Mouse (Mus musculus) forebrain, embryonic 16.5 days (tissue): ENCODE measurements at regions not wholly inside any gene's neighbourhood (a gene's known extent, or its start where the extent isn't known, plus 50 kb on each side); places are given as distances from the start of the nearest gene placed in this dataset.
"Not testable (repeated sequence)": the region's sequence is repeated elsewhere in the genome, so short reads cannot be mapped to it uniquely, and the experiment has no call there.

Experiments
- ATAC-seq: fragments of 200-750 bp; cut with Nextera tagmentation; 2 replicates; pipeline ENCODE4 v1.8.0; 2017; ENCODE audit warnings: mild to moderate bottlenecking, moderate library complexity
- H3K27ac ChIP-seq: fragments of 300-500 bp; sonication (generic); 2 replicates; pipeline ENCODE4 v1.5.1; 2014; ENCODE audit warnings: low read length, control low read depth
- H3K27me3 ChIP-seq: fragments of 300-500 bp; sonication (generic); replicated peaks from 2 replicates; pipeline ENCODE4 v1.6.1; 2014; ENCODE audit warnings: low read length; ENCODE audit not compliant: control insufficient read depth, insufficient read depth
- H3K36me3 ChIP-seq: fragments of 300-500 bp; sonication (generic); 2 replicates; pipeline ENCODE4 v1.6.1; 2014; ENCODE audit not compliant: control insufficient read depth, insufficient read depth
- H3K4me1 ChIP-seq: fragments of 300-500 bp; sonication (generic); replicated peaks from 2 replicates; pipeline ENCODE4 v1.6.1; 2014; ENCODE audit warnings: low read length; ENCODE audit not compliant: control insufficient read depth, insufficient read depth
- H3K4me2 ChIP-seq: fragments of 300-500 bp; sonication (generic); 2 replicates; pipeline ENCODE4 v1.6.1; 2014; ENCODE audit warnings: mild to moderate bottlenecking, low read length, control low read depth
- H3K4me3 ChIP-seq: fragments of 300-500 bp; sonication (generic); replicated peaks from 2 replicates; pipeline ENCODE4 v1.5.1; 2014; ENCODE audit warnings: mild to moderate bottlenecking, low read length, control low read depth
- H3K9ac ChIP-seq: fragments of 300-500 bp; sonication (generic); replicated peaks from 2 replicates; pipeline ENCODE4 v1.6.1; 2014; ENCODE audit warnings: low read depth, low read length, control low read depth
- H3K9me3 ChIP-seq: fragments of 300-500 bp; sonication (generic); 2 replicates; pipeline ENCODE4 v1.6.1; 2016; ENCODE audit warnings: low read length; ENCODE audit not compliant: control insufficient read depth
- WGBS: fragments of 180-500 bp; shearing (Covaris S2); extraction: QIAGEN DNeasy Blood & Tissue Kit; methylation state at CpG from one replicate; pipeline ENCODE4 v1.1.7; 2014; 5-methylcytosine and 5-hydroxymethylcytosine counted together

GRCm38 (mm10) chr3:9100761-9101160, 509.1 kb downstream of the Zfp704 start:
- ATAC-seq, result no peak
- no peaks in the 10 kb centered on the region for H3K4me1 ChIP-seq
- no peak overlapping the region for H3K9ac ChIP-seq

GRCm38 (mm10) chr3:9098441-9098840, 511.4 kb downstream of the Zfp704 start:
- Histone ChIP-seq H3K27ac (no peak overlapping the region), H3K9ac (no peak overlapping the region), H3K4me1 (no peaks in the 10 kb centered on the region), H3K4me2 (no peak overlapping the region), H3K4me3 (no peak overlapping the region), H3K27me3 (no peaks in the 10 kb centered on the region), H3K9me3 (no peaks in the 10 kb centered on the region), H3K36me3 (no peaks in the 10 kb centered on the region)
- no peak for ATAC-seq
- 80% methylated on average over 10 of the region's 10 CpGs for WGBS

More at GRCm38 (mm10) chr3:9100761-9101160, 509.1 kb downstream of the Zfp704 start:
- Histone ChIP-seq H3K4me2 (no peak overlapping the region), H3K4me3 (no peak overlapping the region), H3K27ac (no peak overlapping the region), H3K27me3 (no peaks in the 10 kb centered on the region), H3K36me3 (no peaks in the 10 kb centered on the region), H3K9me3 (no peaks in the 10 kb centered on the region)
- 86% methylated on average over 8 of the region's 8 CpGs for WGBS

GRCm38 (mm10) chr3:9084134-9084533, 525.8 kb downstream of the Zfp704 start:
- H3K27ac ChIP-seq, result no peak overlapping the region
- WGBS, result 81% methylated on average over 5 of the region's 5 CpGs
- no peaks in the 10 kb centered on the region for H3K27me3 ChIP-seq
- H3K4me2 ChIP-seq, result no peak overlapping the region
- no peaks in the 10 kb centered on the region for H3K36me3 ChIP-seq
- H3K9ac ChIP-seq, result no peak overlapping the region
- no peaks in the 10 kb centered on the region for H3K4me1 ChIP-seq
- no peak for ATAC-seq
- no peaks in the 10 kb centered on the region for H3K9me3 ChIP-seq
- no peak overlapping the region for H3K4me3 ChIP-seq

- Histone ChIP-seq H3K27ac (no peak overlapping the region), H3K27me3 (no peaks in the 10 kb centered on the region), H3K36me3 (no peaks in the 10 kb centered on the region), H3K9me3 (no peaks in the 10 kb centered on the region), H3K4me2 (no peak overlapping the region), H3K4me3 (no peak overlapping the region), H3K4me1 (no peaks in the 10 kb centered on the region), H3K9ac (no peak overlapping the region)
- 79% methylated on average over 7 of the region's 7 CpGs for WGBS
- ATAC-seq, result no peak
These were observed 527.8 kb downstream of the Zfp704 start for GRCm38 (mm10) chr3:9082061-9082460.

GRCm38 (mm10) chr3:9078201-9078600, 531.7 kb downstream of the Zfp704 start:
- H3K36me3 ChIP-seq, result no peaks in the 10 kb centered on the region
- no peaks in the 10 kb centered on the region for H3K4me1 ChIP-seq
- no peaks in the 10 kb centered on the region for H3K27me3 ChIP-seq
- H3K4me3 ChIP-seq, result no peak overlapping the region
- H3K4me2 ChIP-seq, result no peak overlapping the region
- ATAC-seq, result no peak
- no peaks in the 10 kb centered on the region for H3K9me3 ChIP-seq
- WGBS, result 68% methylated on average over 2 of the region's 2 CpGs
- no peak overlapping the region for H3K27ac ChIP-seq
- H3K9ac ChIP-seq, result no peak overlapping the region

GRCm38 (mm10) chr3:9076696-9077095, 533.2 kb downstream of the Zfp704 start:
- no peak overlapping the region for H3K4me2 ChIP-seq
- no peak overlapping the region for H3K9ac ChIP-seq
- no peaks in the 10 kb centered on the region for H3K9me3 ChIP-seq
- no peaks in the 10 kb centered on the region for H3K36me3 ChIP-seq
- H3K27ac ChIP-seq, result no peak overlapping the region
- no peak overlapping the region for H3K4me3 ChIP-seq
- no peaks in the 10 kb centered on the region for H3K27me3 ChIP-seq
- H3K4me1 ChIP-seq, result no peaks in the 10 kb centered on the region
- peak; percentile 59 for ATAC-seq
- 24% methylated on average over 3 of the region's 3 CpGs for WGBS

GRCm38 (mm10) chr3:9072471-9072870, 537.4 kb downstream of the Zfp704 start:
- H3K9ac ChIP-seq, H3K4me2 ChIP-seq, ATAC-seq, H3K36me3 ChIP-seq, H3K27me3 ChIP-seq, H3K9me3 ChIP-seq, H3K4me1 ChIP-seq, H3K4me3 ChIP-seq, H3K27ac ChIP-seq: not testable (repeated sequence)
- WGBS, result 91% methylated on average over 13 of the region's 13 CpGs

GRCm38 (mm10) chr3:9067048-9067447, 542.8 kb downstream of the Zfp704 start:
- WGBS, result 2% methylated on average over 12 of the region's 12 CpGs
- H3K9ac ChIP-seq, result no peak overlapping the region
- H3K4me1 ChIP-seq, result no peaks in the 10 kb centered on the region
- H3K27me3 ChIP-seq, result no peaks in the 10 kb centered on the region
- no peaks in the 10 kb centered on the region for H3K9me3 ChIP-seq
- no peak overlapping the region for H3K27ac ChIP-seq
- no peak overlapping the region for H3K4me3 ChIP-seq
- H3K4me2 ChIP-seq, result no peak overlapping the region
- peak; percentile 71 for ATAC-seq
- H3K36me3 ChIP-seq, result no peaks in the 10 kb centered on the region

- Histone ChIP-seq H3K4me1 (no peaks in the 10 kb centered on the region), H3K4me3 (no peak overlapping the region), H3K9ac (no peak overlapping the region), H3K27me3 (no peaks in the 10 kb centered on the region), H3K4me2 (no peak overlapping the region), H3K9me3 (no peaks in the 10 kb centered on the region), H3K27ac (no peak overlapping the region), H3K36me3 (no peaks in the 10 kb centered on the region)
- WGBS, result 82% methylated on average over 5 of the region's 5 CpGs
- ATAC-seq, result 0 out of 2 replicates have a peak, but pooled peaks have one; percentile 26
These were observed 543.5 kb downstream of the Zfp704 start for GRCm38 (mm10) chr3:9066374-9066773.

GRCm38 (mm10) chr3:9065892-9066291, 544.0 kb downstream of the Zfp704 start:
- H3K4me3 ChIP-seq, result no peak overlapping the region
- H3K9ac ChIP-seq, result no peak overlapping the region
- H3K36me3 ChIP-seq, result no peaks in the 10 kb centered on the region
- H3K4me1 ChIP-seq, result no peaks in the 10 kb centered on the region
- no peak for ATAC-seq
- 57% methylated on average over 5 of the region's 5 CpGs for WGBS
- no peaks in the 10 kb centered on the region for H3K9me3 ChIP-seq
- H3K4me2 ChIP-seq, result no peak overlapping the region
- no peak overlapping the region for H3K27ac ChIP-seq
- H3K27me3 ChIP-seq, result no peaks in the 10 kb centered on the region
